Mouse (Mus musculus) stomach, embryonic 14.5 days (tissue): ENCODE data around the gene Tbc1d17. TPM values are rescaled to one million over a fixed set of nuclear protein-coding genes. Genes with fewer than 3 reads are reported as not detected.

ENCODE experiments used
- ATAC-seq: fragments of 200-750 bp; cut with Nextera tagmentation; 2 replicates; pipeline ENCODE4 v1.8.0; 2017; ENCODE audit warnings: low read depth, moderate TSS enrichment; ENCODE audit not compliant: insufficient number of reproducible peaks, insufficient read depth, low FRiP score
- H3K27ac ChIP-seq: fragments of 300-500 bp; sonication (generic); 2 replicates; pipeline ENCODE4 v1.5.1; 2014; ENCODE audit warnings: mild to moderate bottlenecking, low read length, moderate library complexity, mixed read lengths
- H3K27me3 ChIP-seq: fragments of 300-500 bp; sonication (generic); 2 replicates; pipeline ENCODE4 v1.6.1; 2014; ENCODE audit warnings: low read length, control low read depth, mixed read lengths; ENCODE audit not compliant: control insufficient read depth, insufficient read depth
- H3K36me3 ChIP-seq: fragments of 300-500 bp; sonication (generic); 2 replicates; pipeline ENCODE4 v1.6.1; 2014; ENCODE audit warnings: mild to moderate bottlenecking, control low read depth, low read length, moderate library complexity, mixed read lengths; ENCODE audit not compliant: control insufficient read depth, insufficient read depth
- H3K4me1 ChIP-seq: fragments of 300-500 bp; sonication (generic); 2 replicates; pipeline ENCODE4 v1.6.1; 2014; ENCODE audit warnings: low read length, control low read depth, mixed read lengths; ENCODE audit not compliant: control insufficient read depth, insufficient read depth
- H3K4me2 ChIP-seq: fragments of 300-500 bp; sonication (generic); replicated peaks from 2 replicates; pipeline ENCODE4 v1.6.1; 2014; ENCODE audit warnings: low read depth, low read length, control low read depth
- H3K4me3 ChIP-seq: fragments of 300-500 bp; sonication (generic); 2 replicates; pipeline ENCODE4 v1.5.1; 2014; ENCODE audit warnings: low read depth, low read length, control low read depth
- H3K9ac ChIP-seq: fragments of 300-500 bp; sonication (generic); replicated peaks from 2 replicates; pipeline ENCODE4 v1.6.1; 2014; ENCODE audit warnings: low read depth, mild to moderate bottlenecking, control low read depth, low read length, moderate library complexity, mixed read lengths
- H3K9me3 ChIP-seq: fragments of 300-500 bp; sonication (generic); 2 replicates; pipeline ENCODE4 v1.6.1; 2016; ENCODE audit warnings: low read depth, low read length, control low read depth; ENCODE audit not compliant: control insufficient read depth
- WGBS: fragments of 180-500 bp; shearing (Covaris S2); extraction: QIAGEN DNeasy Blood & Tissue Kit; methylation state at CpG from one replicate; pipeline ENCODE4 v1.1.7; 2014; 5-methylcytosine and 5-hydroxymethylcytosine counted together
- polyA plus RNA-seq: library from polyadenylated mRNA; unstranded; fragments of >200 nt; fragmentation: Nextera tagmentation; extraction: Ambion mirVana; gene quantifications from 2 replicates; pipeline ENCODE4 v1.2.1, GENCODE M21; 2014

Tbc1d17 gene
- polyA plus RNA-seq, 1 experiment from 2014 or later: 71.8 TPM

- peak within 1 kb of the TSS; percentile 69 for H3K4me3 ChIP-seq
- H3K9ac ChIP-seq: peak within 1 kb of the TSS; percentile 90
- no peaks in the 10 kb centered on the region for H3K9me3 ChIP-seq
- H3K4me1 ChIP-seq: peaks cover 38% of the 10 kb centered on the region
- under 1% methylated on average over 59 of the region's 62 CpGs for WGBS
- no peaks in the 10 kb centered on the region for H3K27me3 ChIP-seq
- H3K36me3 ChIP-seq: peaks cover 4% of the 10 kb centered on the region; the same call in 1 of the 2 replicates
- peak within 1 kb of the TSS; percentile 88 for H3K4me2 ChIP-seq
- ATAC-seq: peak; percentile 93
- H3K27ac ChIP-seq: peak within 1 kb of the TSS; percentile 97
Observed at GRCm38 (mm10) chr7:44815721-44816469, 33.0 kb downstream of the Tbc1d17 start, which contains the start of the genes Nup62 and Il4i1. Nup62 (plus strand) TSS chr7:44816088. Il4i1 (plus strand) TSS chr7:44816387.

GRCm38 (mm10) chr7:44814952-44815553, 33.8 kb downstream of the Tbc1d17 start:
- peak overlapping the region; percentile 97; the same call in 1 of the 2 replicates for H3K27ac ChIP-seq
- H3K27me3 ChIP-seq: no peaks in the 10 kb centered on the region
- no peak overlapping the region for H3K9ac ChIP-seq

GRCm38 (mm10) chr7:44814423-44814822, 34.5 kb downstream of the Tbc1d17 start:
- Histone ChIP-seq H3K4me2 (no peak overlapping the region), H3K27me3 (no peaks in the 10 kb centered on the region), H3K36me3 (peaks cover 4% of the 10 kb centered on the region; the same call in 1 of the 2 replicates), H3K27ac (no peak overlapping the region), H3K4me1 (peaks cover 29% of the 10 kb centered on the region), H3K9me3 (no peaks in the 10 kb centered on the region), H3K4me3 (no peak overlapping the region), H3K9ac (no peak overlapping the region)
- WGBS: 88% methylated on average over 4 of the region's 4 CpGs
- ATAC-seq: no peak

More at GRCm38 (mm10) chr7:44814952-44815553, 33.8 kb downstream of the Tbc1d17 start:
- Histone ChIP-seq H3K4me2 (peak overlapping the region; percentile 88), H3K9me3 (no peaks in the 10 kb centered on the region), H3K36me3 (peaks cover 4% of the 10 kb centered on the region; the same call in 1 of the 2 replicates), H3K4me3 (peak overlapping the region; percentile 69), H3K4me1 (peaks cover 36% of the 10 kb centered on the region)
- WGBS: 34% methylated on average over 14 of the region's 14 CpGs
- ATAC-seq: no peak

GRCm38 (mm10) chr7:44813985-44814384, 34.9 kb downstream of the Tbc1d17 start:
- Histone ChIP-seq H3K36me3 (peaks cover 4% of the 10 kb centered on the region; the same call in 1 of the 2 replicates), H3K27ac (no peak overlapping the region), H3K4me1 (peaks cover 25% of the 10 kb centered on the region), H3K27me3 (no peaks in the 10 kb centered on the region), H3K4me3 (no peak overlapping the region), H3K9ac (no peak overlapping the region), H3K4me2 (no peak overlapping the region), H3K9me3 (no peaks in the 10 kb centered on the region)
- ATAC-seq: no peak
- whole genome bisulfite sequencing: 88% methylated on average over 3 of the region's 3 CpGs

- peaks cover 4% of the 10 kb centered on the region; the same call in 1 of the 2 replicates for H3K36me3 ChIP-seq
- no peak overlapping the region for H3K4me3 ChIP-seq
- WGBS: 88% methylated on average over 20 of the region's 20 CpGs
- no peaks in the 10 kb centered on the region for H3K9me3 ChIP-seq
- H3K9ac ChIP-seq: no peak overlapping the region
- ATAC-seq: no peak
- peaks cover 13% of the 10 kb centered on the region for H3K4me1 ChIP-seq
- H3K27ac ChIP-seq: no peak overlapping the region
- no peak overlapping the region for H3K4me2 ChIP-seq
- no peaks in the 10 kb centered on the region for H3K27me3 ChIP-seq
Observed at GRCm38 (mm10) chr7:44812651-44813325, 36.1 kb downstream of the Tbc1d17 start.

GRCm38 (mm10) chr7:44810819-44811557, 37.9 kb downstream of the Tbc1d17 start:
- peaks cover 6% of the 10 kb centered on the region; the same call in 1 of the 2 replicates for H3K4me1 ChIP-seq
- H3K4me2 ChIP-seq: no peak overlapping the region
- peaks cover 4% of the 10 kb centered on the region; the same call in 1 of the 2 replicates for H3K36me3 ChIP-seq
- no peak overlapping the region for H3K4me3 ChIP-seq
- H3K9ac ChIP-seq: no peak overlapping the region
- 78% methylated on average over 7 of the region's 7 CpGs for WGBS
- no peak for ATAC-seq
- H3K9me3 ChIP-seq: no peaks in the 10 kb centered on the region
- no peaks in the 10 kb centered on the region for H3K27me3 ChIP-seq
- no peak overlapping the region for H3K27ac ChIP-seq

DNA sequence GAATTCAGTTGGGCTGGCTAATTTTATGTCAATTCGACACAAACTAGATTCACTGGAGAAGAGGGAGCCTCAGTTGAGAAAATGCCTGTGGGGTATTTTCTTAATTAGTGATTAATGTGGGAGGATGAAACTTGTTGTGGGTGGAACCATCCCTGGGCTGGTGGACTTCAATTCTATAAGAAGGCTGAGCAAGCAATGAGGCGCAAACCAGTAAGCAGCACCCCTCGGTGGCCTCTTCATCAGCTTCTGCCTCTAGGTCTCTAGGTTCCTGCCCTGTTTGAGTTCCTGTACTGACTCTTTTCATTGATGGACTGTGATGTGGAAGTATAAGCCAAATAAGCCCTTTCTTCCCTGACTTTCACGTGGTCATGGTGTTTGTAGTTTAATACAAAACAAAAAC, 38.5 kb downstream of the Tbc1d17 start:
- Histone ChIP-seq H3K36me3 (peaks cover 4% of the 10 kb centered on the region; the same call in 1 of the 2 replicates), H3K27me3 (no peaks in the 10 kb centered on the region), H3K9me3 (no peaks in the 10 kb centered on the region), H3K4me2 (no peak overlapping the region), H3K4me1 (peaks cover 6% of the 10 kb centered on the region; the same call in 1 of the 2 replicates), H3K4me3 (no peak overlapping the region), H3K27ac (no peak overlapping the region), H3K9ac (no peak overlapping the region)
- WGBS: 83% methylated on average over 4 of the region's 4 CpGs
- ATAC-seq: no peak

GRCm38 (mm10) chr7:44809466-44809865, 39.4 kb downstream of the Tbc1d17 start:
- no peak overlapping the region for H3K27ac ChIP-seq
- H3K36me3 ChIP-seq: peaks cover 4% of the 10 kb centered on the region; the same call in 1 of the 2 replicates
- H3K9ac ChIP-seq: no peak overlapping the region
- no peaks in the 10 kb centered on the region for H3K27me3 ChIP-seq
- WGBS: 88% methylated on average over 3 of the region's 3 CpGs
- no peak for ATAC-seq
- H3K9me3 ChIP-seq: no peaks in the 10 kb centered on the region
- no peak overlapping the region for H3K4me2 ChIP-seq
- no peak overlapping the region for H3K4me3 ChIP-seq
- H3K4me1 ChIP-seq: no peaks in the 10 kb centered on the region
